Mouse (Mus musculus): ENCODE data around the gene Ikzf1.

Gene Ikzf1

DNA sequence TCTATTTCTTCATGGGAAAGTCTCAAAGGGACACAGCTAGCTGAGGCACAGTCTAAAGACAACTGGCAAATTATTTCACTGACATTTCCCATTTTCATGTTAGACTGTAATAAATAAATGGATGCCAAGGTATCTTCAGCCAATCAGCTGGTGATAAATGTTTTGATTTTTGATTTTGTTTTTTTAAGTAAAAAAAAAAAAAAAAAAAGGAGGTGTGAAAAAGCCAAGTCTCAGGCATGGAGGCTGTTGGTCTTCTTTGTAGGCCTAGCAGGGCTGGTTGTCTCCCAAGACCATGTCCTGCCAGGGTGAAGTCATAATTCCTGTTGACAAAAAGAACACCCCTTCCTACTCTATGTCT lies 4.9 kb downstream of the Ikzf1 start:
- in situ Hi-C loops (cut with MboI, MseI): loop anchor here (5.0 to 10.0 kb wide), 2 partner anchors 132 to 185 kb away; no protein-coding TSS in a partner anchor

DNA sequence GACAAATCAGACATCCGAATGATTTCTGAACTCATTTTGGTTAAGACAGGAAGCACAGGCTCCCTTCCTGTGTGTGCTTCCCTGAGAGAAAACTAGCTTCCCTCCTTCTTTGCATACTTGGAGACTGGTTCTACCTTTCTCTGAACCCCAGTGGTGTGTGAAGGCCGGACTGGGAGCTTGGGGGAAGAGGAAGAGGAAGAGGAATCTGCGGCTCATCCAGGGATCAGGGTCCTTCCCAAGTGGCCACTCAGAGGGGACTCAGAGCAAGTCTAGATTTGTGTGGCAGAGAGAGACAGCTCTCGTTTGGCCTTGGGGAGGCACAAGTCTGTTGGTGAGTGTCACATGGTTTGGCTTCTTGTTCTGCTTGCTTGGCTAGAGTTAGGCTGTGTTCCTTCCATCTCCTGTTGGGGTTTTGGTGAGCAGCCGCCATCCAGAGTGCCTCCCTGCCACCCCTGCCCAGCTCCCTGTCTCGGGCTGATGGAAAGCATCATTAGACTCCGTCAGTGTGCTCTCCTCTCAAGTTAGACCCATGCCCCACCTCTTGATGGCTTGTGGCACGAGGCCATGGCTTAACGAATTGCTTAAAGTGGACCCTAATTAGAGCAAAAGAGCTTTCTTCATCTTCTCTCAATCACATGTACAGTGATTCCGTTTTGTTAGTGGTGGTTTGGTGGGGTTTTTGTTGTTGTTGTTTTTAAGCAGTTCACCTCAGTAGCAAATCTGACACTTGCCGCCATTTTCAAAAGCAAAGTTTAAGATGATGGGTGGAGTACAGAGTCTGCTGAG lies 5.4 kb downstream of the Ikzf1 start:
- in situ Hi-C loops (cut with MboI, MseI): no loop called here

DNA sequence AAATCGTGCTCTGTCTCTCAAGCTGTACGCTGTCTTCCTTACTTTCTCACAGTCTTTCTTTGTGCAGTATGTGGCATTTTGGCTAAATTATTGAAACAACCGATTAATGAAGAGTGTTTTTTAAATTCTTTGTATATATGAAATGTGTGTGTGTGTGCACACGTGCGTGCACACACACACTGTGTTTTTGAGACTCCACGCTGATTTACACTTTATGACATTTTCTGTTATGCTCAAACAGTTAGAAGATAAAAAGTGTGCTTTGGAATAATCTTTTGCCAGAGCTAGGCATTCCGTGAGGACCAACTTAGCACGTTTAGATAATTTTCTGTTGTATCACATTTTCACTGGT lies 6.0 kb downstream of the Ikzf1 start:
- in situ Hi-C loops (cut with MboI, MseI): no loop called here

DNA sequence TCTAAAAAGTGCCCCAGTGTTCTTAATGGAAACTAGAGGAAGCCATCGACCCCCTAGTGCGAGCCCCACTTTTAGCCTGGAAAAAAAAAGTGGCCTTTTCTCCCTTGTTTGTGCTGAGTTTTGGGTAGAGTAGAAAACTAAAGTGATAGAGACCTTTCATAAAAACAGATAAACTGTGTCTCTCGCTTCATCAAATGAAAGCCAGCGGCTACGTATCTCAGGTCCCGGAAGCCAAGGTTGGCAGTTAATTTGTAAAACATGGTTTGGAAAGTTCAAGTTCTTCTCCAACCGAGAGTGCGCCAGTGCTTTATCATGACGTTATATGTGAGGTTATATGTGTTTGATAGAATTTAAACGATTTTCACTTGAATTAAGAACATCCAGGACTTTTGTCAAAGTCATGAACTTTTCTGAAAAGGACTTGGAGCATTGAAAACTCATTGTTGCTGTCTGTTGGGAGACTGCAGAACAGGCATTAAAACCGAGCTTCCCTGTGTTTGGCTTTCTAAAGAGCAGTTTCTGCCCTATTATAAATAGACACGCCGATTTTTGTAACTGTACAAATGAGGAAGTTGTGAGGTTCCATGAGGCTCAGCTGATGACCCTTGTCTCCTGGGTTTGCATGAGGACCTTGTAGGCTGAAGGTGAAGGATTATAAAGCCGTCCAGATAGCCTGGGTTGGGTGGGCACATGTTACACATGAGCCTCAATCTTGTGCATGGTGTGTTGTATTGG lies 6.7 kb downstream of the Ikzf1 start:
- in situ Hi-C loops (cut with MboI, MseI): no loop called here

DNA sequence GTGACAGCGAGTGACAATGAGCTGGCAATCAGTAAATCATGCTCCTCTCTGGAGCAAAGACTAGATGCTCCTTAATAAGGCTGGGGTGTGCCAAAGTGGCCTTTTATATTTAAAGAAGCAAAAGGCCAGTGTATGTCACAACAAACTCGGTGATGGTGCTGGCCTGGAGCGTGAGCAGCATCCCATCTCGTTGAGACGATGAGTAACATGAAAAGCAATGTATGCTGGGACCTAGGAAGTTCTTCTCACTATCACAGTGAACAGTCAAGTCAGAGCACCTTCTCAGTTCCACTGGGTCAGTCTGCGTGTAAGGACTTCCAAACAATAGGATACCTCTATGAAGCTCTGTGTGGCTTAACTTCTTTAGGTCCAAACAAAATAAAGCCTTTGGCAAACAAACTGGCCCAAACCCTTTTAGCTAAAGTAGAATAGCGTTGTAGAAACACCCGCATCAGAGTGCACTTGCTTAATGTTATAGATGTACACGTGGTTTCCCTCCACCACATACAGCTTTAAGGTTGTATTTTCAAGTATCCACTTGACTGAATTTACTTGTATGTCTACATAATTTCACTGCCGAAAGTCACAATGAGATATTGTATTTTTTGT lies 7.9 kb downstream of the Ikzf1 start:
- in situ Hi-C loops (cut with MboI, MseI): no loop called here

DNA sequence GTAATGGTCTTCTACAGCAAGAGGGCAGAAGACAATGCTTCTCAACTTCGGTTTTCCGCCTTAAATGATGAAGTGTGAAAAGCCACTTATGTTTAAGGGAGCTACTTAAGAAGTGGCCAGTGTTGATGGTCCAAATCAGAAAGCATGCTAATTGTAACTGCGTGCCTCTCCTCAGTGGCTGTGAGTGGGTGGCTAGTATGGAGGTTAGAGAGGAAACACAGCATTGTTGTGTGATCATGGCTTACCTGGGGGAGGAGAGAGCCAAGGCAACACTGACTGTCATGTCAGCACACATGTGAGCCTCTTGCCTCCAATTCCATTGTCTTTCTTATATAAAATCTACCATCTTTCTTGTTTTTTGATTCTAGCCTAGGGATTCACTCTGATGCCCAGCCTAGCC lies 8.6 kb downstream of the Ikzf1 start:
- in situ Hi-C loops (cut with MboI, MseI): no loop called here

DNA sequence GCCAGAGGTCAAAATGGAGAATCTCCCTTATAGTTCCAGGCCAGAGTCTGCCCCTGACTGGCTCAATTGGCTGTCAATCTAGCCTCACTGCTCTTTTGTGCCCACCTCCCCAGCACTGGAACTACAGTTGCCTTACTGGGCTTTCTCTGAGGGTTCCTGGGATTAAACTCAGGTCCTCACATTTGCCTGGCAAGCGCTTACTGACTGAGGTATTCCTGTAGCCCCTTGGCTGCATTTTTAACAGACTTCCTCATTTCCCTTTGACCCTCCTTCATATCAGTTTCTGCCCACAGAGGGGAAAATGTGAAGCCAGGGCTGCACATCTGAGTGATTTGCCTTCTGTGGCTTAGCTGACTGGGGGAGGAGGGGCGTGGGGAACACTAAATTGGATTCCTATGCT lies 9.3 kb downstream of the Ikzf1 start:
- in situ Hi-C loops (cut with MboI, MseI): no loop called here

DNA sequence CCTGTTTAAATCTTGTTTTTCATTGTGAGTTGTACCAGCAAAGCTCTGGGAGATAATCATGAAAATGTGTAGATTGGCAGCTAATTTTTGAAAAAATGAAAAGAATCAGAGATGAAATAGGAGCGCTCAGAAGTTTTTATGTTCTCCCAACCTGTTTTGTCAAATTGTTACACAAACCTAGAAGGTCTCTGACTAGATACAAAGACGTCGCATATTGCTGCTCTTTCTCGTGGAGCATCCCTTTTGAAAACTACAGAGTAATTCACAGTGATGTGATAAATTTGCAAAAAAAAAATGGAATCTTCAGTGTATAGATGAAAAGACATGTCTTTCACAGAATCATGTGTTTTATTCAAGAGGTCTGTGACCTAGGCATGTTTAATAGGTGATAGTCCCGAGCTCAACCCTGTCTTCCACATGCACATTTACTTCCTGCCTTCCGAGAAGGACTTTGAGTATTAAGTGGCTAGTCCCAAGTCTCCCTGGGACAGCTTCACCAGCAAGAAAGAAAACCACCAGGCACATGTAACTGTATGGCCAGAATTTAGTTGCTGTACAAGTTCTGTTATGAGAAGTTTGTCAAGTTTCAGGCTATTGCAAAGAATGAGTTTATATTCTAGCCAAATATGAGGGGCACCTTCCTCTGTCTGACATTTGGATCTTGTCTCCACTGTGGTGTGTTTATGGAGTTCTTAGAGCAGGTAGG lies 9.8 kb downstream of the Ikzf1 start:
- in situ Hi-C loops (cut with MboI, MseI): loop anchor here (5.0 kb wide), 1 partner anchor 43 kb away; no protein-coding TSS in a partner anchor

DNA sequence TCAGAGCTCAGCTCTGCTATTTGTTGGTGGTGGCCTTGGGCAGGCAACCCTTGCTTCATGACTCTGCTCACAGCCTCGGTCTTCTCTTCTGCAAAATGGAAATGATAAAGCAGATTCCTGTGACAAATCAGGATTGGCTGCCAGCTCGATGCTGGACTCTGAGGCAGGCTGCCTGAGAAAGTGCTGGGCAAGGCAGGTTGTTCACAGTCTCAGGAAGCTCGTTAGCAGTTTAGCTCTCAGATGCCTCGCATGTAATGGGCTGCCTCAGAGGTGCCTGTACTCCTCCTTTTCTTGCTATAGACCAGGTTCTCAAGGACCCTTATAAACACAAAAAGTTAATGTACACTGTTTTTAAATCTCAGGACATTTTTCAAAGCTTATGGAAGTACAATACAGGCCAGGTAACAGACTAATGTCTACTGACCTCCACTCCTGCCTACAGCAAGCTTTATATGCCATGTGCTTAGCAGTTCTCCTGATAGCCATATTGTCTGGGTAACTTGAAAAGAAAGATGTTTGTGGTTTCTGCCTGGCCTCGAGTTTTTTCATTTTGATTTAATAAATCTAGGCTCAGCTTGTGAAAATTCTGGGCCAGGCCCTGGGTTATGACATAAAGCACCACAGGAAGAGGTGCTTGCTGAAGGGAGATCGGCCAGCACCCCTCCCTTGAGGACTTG lies 10.5 kb downstream of the Ikzf1 start:
- in situ Hi-C loops (cut with MboI, MseI): loop anchor here (5.0 kb wide), 1 partner anchor 42 kb away; no protein-coding TSS in a partner anchor

DNA sequence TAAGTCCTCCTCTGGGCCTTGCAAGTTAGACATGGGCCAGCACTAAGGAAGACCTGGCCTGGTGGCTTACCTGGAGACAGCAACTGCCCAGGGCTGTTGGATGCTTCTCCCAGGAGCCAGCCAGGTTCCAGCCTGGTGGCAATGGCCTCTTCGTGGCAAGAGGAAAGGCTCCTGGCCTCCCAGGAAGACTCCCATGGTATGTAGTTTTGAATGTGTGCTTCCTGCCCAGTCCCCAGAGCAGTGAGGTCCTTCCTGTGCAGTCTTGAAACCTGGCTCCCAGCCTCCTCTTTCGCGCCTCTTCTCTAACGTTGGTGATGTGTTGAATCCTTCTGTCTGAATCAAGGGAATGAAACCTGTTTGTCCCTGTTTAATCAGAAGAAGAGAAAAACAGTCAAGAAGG lies 11.1 kb downstream of the Ikzf1 start:
- in situ Hi-C loops (cut with MboI, MseI): loop anchor here (5.0 kb wide), 1 partner anchor 41 kb away; no protein-coding TSS in a partner anchor

DNA sequence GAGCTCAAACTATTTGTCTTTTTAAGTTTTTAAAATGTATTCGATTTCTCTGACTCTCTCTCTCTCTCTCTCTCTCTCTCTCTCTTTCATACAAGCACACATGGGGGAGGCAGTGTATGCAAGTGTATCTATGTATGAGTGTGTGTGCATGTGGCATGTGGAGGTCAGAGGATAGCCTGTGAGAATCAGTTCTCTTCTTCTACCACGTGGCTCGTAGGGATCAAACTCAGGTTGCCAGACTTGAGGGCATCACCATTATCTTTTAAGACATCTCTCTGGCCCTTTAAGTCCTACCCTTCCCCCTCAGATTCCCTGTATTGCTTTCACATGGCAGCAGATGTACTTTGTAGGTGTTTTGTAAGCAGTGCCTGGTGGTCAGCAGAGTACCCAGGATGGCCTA lies 12.0 kb downstream of the Ikzf1 start:
- in situ Hi-C loops (cut with MboI, MseI): loop anchor here (5.0 kb wide), 1 partner anchor 40 kb away; no protein-coding TSS in a partner anchor

DNA sequence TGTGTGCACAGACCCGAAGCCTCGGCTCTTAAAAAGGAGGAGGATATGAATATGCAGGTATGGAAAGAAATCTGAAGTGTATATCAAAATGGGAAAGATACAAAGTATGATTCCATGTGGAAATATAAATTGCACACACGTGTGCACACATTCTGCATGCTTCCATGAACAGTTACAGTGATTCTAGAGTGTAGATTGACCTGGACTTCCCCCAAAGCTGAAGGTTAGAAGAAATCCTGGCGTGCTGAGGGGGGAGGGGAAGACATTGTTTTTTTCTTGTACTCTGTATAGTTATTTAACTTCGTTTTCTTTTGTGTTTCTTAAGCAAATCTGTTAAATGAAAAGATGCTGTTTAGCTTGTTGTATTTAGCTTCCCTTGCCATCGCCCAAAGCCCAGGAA lies 16.6 kb downstream of the Ikzf1 start:
- in situ Hi-C loops (cut with MboI, MseI): no loop called here

DNA sequence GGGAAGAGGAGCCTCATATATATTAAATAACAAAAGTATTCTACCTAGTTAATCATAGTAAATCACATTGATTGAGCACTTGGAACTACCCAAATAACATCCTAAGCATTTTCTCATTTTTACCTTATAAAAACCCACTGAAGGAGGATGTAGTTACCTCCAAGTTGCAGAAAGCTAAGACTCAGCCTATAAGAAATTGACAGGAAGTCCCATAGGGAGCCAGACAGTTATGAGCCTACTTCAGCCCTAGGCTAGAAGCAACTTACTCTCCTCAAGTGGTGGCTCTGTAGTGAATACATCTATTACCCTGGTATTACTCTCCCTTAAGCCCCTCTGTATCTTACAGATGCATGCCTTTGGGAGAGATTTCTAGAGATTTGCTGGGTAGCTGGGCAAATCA lies 19.0 kb downstream of the Ikzf1 start:
- in situ Hi-C loops (cut with MboI, MseI): no loop called here

DNA sequence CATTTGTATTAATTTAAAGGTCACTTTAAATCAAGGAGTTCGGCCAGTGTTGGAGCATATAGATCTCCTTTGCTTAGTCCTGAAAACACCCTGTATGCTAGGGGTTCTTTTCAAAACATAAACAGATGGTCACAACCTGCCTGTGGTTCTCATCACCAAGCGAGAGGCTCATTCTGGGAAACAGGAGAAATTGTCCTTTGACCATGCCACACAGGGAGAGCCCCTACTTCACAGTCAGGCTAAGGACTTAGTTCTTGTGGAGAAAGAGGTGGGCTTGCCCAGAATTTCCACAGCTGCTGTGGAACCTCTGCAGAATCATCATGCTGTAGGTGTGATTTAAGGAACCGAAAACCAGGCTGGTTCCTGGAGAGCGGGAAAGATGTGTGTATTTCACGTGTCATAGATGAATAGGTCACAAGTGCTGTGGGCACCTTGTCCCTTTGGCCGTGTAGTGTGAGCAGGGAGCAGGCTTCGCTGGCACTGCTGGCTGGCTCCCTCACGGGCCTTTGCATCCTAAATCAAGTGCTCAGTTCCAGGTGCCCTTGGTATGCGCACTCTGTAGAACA lies 23.4 kb downstream of the Ikzf1 start:
- in situ Hi-C loops (cut with MboI, MseI): no loop called here

DNA sequence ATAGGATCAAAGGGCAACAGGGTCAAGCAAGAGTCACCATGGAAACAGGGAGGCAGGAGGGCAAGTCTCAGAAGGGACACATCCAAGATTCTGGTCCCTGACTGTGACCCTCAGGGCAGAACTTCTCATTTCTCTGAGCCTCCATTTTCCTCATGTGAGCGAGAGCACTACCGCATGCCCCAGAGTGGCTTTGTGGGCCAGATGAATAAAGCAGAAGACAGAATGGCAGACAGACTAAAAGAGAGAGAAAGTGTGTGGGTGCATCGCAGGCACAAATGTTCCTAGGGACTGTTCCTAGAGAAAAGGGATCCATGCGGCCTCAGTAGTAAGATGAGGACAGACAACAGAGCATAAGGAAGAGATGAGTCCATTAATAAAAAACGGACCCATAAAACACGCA lies 24.5 kb downstream of the Ikzf1 start:
- in situ Hi-C loops (cut with MboI, MseI): no loop called here

DNA sequence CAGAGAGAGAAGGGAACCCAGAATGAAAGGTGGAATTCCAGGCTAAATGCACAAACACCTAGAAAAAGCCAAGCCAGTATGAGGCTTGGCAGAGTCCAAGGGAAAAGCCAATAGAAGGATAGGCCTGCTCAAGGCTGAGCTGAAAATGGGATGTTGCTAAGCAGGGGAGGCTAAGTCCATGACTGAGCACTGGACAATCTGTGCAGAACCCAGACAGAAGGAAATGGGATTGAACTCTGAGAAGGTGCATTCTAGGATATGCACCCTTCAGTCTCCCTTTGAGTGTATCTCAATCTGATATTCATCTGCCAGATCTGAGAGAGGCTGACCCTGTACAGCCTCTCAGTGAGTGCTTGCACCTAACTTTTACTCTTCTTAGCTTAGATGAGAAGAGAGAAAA lies 25.9 kb downstream of the Ikzf1 start:
- in situ Hi-C loops (cut with MboI, MseI): no loop called here

DNA sequence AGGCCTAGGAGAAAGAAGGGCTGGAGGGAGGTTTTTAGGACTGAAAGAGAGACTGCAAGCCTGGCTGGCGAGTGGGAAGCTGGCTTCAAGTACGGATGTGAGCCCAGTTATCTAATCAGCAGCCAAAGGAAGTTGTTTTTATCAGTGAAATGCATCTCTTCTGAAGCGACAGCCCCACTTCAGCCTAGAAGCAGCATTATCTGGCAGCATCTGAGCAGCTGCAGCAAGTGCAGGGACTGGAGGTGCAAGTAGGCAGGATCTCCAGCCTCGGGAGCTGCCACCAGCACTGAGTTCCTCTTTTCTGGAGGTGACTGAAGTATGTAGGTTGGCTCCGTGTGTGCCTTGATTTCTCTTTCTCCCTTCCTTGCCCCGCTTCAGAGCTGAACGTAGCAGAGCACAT lies 26.9 kb downstream of the Ikzf1 start:
- in situ Hi-C loops (cut with MboI, MseI): no loop called here

DNA sequence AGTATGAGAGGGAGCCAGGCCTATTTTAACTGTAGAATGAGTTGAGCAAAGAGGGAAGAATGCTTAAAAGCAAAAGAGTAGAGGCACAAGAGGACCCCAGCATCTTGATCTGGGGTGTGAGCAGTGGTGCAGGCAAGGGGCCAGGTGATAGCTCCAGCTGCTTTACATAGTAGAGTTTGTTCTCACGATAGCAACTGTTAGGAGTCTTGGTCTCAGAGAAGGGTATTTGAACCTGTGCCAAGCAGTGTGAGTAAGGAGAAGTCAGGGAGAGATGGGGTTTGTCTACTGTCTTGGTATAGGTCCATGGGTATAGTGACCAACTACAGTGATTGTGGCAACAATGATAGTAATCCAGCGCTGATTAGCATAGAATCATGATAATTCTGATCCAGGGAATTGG lies 29.9 kb downstream of the Ikzf1 start:
- in situ Hi-C loops (cut with MboI, MseI): no loop called here

DNA sequence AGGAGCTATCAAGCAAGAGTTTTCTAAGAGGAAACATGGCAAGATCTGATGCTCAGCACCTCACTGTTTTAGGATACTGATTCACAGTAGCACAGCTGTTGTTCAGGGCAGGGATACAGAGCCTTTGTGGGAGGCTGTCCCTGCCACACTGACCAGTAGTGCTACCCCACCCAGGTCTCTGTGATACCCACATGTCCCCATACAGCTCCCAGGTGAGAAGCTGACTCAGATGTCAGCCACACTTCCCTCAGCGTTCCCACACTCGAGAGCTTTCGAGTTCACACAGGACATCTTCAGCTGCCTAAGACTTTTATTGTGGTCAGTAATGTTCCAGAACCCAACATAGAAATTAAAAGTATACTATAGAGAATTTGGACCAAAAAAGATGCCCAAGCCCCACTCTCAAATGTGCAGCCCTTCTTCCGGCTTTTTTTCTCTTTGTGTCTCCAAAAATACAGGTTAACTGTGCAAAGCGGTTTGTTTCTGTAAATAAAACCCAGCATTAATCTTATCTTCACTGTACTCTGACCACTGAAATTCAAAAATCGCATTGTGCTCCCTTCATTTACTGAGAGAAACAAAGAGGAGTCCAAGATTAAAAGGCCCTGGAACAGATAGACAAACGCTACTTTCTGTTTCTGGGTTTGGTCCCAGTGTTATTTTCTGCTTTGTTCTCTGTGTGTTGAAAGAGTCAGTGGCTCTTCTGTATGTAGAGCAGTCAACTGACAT lies 31.3 kb downstream of the Ikzf1 start:
- in situ Hi-C loops (cut with MboI, MseI): no loop called here

DNA sequence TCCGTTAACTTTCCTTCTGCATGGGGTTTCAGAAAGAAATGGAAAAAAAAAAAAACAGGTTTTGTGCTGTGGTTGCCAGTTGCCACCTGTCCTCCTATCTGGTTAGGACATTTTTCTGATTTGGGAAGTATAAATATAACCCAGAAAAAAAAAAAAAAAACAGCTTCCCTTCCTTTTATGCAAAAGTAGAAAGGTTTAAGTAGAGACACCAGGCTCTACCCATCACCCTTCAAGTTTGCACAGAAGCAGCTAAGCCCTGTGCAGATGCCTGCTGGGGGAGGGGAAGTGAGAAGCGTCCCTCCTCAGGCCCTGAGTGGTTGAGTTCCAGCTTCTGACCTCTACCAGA lies 31.9 kb downstream of the Ikzf1 start:
- in situ Hi-C loops (cut with MboI, MseI): no loop called here
